Mouse (Mus musculus) embryonic fibroblast, embryonic 13.5 days (primary cell): ENCODE data around the gene Elf5.

Experiments
- CTCF ChIP-seq: IDR thresholded peaks from 2 replicates; pipeline ENCODE4 v1.5.1; 2011; ENCODE audit warnings: mild to moderate bottlenecking, control low read depth, low read length, moderate library complexity, borderline replicate concordance; ENCODE audit not compliant: insufficient read depth
- POLR2A ChIP-seq: IDR thresholded peaks from 2 replicates; pipeline ENCODE4 v1.6.1; 2011; ENCODE audit warnings: low read depth, mild to moderate bottlenecking, control low read depth, low read length, moderate library complexity

- TF ChIP-seq CTCF (no peak), POLR2A (no peak)
Measured at GRCm38 (mm10) chr2:103457048-103457447, 45.6 kb downstream of the Elf5 start.
